Mouse (Mus musculus) T-helper 2 cell (primary cell): ENCODE results near the gene Ppp2r1a.

Experiments
- in situ Hi-C: fragments of 300-600 bp; cut with MboI, MseI; formaldehyde crosslinking; loops from one replicate; pipeline ENCODE4 v1.15.1; 2025; ENCODE audit warnings: high pct_unique_total_duplicates

Ppp2r1a gene

GRCm38 (mm10) chr17:20944985-20945891 is at the start of gene Ppp2r1a:
Gene Ppp2r1a, plus strand, starts transcription at chr17:20945311.
- in situ Hi-C loops, result loop anchor here (5.0 kb wide), 1 partner anchor 67 kb away; no protein-coding TSS in a partner anchor

GRCm38 (mm10) chr17:20904991-20905390 is 40.1 kb upstream of the Ppp2r1a start, which contains the start of gene Vmn1r231:
Gene Vmn1r231, minus strand, starts transcription at chr17:20905091.
- in situ Hi-C loops, result no loop called here

- in situ Hi-C loops, result no loop called here
Observed at GRCm38 (mm10) chr17:20919614-20920013, 25.5 kb upstream of the Ppp2r1a start, which contains the start of gene Vmn1r232. Gene Vmn1r232, minus strand, starts transcription at chr17:20919714.

- in situ Hi-C loops, result loop anchor here (5.0 kb wide), 1 partner anchor 68 kb away; no protein-coding TSS in a partner anchor
Observed at GRCm38 (mm10) chr17:20944226-20944625, 885 bp upstream of the Ppp2r1a start.

GRCm38 (mm10) chr17:20946026-20946565 is 985 bp downstream of the Ppp2r1a start:
- in situ Hi-C loops, result no loop called here

- in situ Hi-C loops, result no loop called here
Observed at GRCm38 (mm10) chr17:20946636-20947035, 1.5 kb downstream of the Ppp2r1a start.

- in situ Hi-C loops, result no loop called here
Observed at GRCm38 (mm10) chr17:20960386-20960785, 15.3 kb downstream of the Ppp2r1a start.

- in situ Hi-C loops, result no loop called here
Observed at GRCm38 (mm10) chr17:20965421-20965820, 20.3 kb downstream of the Ppp2r1a start.

- in situ Hi-C loops, result no loop called here
Observed at GRCm38 (mm10) chr17:20966681-20967080, 21.6 kb downstream of the Ppp2r1a start.

- in situ Hi-C loops, result no loop called here
Observed at GRCm38 (mm10) chr17:20993716-20994115, 48.6 kb downstream of the Ppp2r1a start.

- in situ Hi-C loops, result no loop called here
Observed at GRCm38 (mm10) chr17:20996364-20996763, 51.3 kb downstream of the Ppp2r1a start, which contains the start of gene Vmn1r233. Gene Vmn1r233, minus strand, starts transcription at chr17:20996464.

GRCm38 (mm10) chr17:21008382-21009331 is 63.5 kb downstream of the Ppp2r1a start, which contains the start of gene Zfp160:
Gene Zfp160, plus strand, starts transcription at chr17:21008903.
- in situ Hi-C loops, result loop anchor here (25.0 kb wide), 1 partner anchor 529 kb away; the partner anchor contains the start of gene Zfp52

- in situ Hi-C loops, result loop anchor here (5.0 to 25.0 kb wide), 2 partner anchors 67 to 528 kb away; partner anchors contain the start of gene Zfp52
Observed at GRCm38 (mm10) chr17:21009726-21010125, 64.6 kb downstream of the Ppp2r1a start.
